Mouse (Mus musculus): Measurements from ENCODE around the gene Ephb1.
A peak's percentile ranks its signal among the peaks of the same experiment; 100 is the strongest.

Gene Ephb1

GRCm38 (mm10) chr9:102045111-102045861, 309.2 kb downstream of the Ephb1 start:
- no peak for DNase-seq

GRCm38 (mm10) chr9:102039011-102039733, 315.3 kb downstream of the Ephb1 start:
- peak; percentile 41 to 63 for DNase-seq

- peak in 1 of 2 experiments; percentile 28 for DNase-seq
These were observed 318.4 kb downstream of the Ephb1 start for GRCm38 (mm10) chr9:102036132-102036531.

GRCm38 (mm10) chr9:102033231-102033630, 321.3 kb downstream of the Ephb1 start:
- no peak for DNase-seq

- no peak for DNase-seq
These were observed 322.1 kb downstream of the Ephb1 start for GRCm38 (mm10) chr9:102032376-102032775.

- DNase-seq: no peak
These were observed 324.8 kb downstream of the Ephb1 start for GRCm38 (mm10) chr9:102029661-102030060.

GRCm38 (mm10) chr9:102026136-102026535, 328.4 kb downstream of the Ephb1 start:
- peak; percentile 56 to 59 for DNase-seq

GRCm38 (mm10) chr9:102025141-102025540, 329.4 kb downstream of the Ephb1 start:
- DNase-seq: peak; percentile 35 to 54

GRCm38 (mm10) chr9:102015516-102015915, 339.0 kb downstream of the Ephb1 start:
- no peak for DNase-seq

GRCm38 (mm10) chr9:102007706-102008105, 346.8 kb downstream of the Ephb1 start:
- DNase-seq: no peak

GRCm38 (mm10) chr9:102006539-102006938, 348.0 kb downstream of the Ephb1 start:
- peak; percentile 39 to 58 for DNase-seq

- DNase-seq: no peak
These were observed 351.6 kb downstream of the Ephb1 start for GRCm38 (mm10) chr9:102002920-102003319.

- DNase-seq: no peak
These were observed 352.3 kb downstream of the Ephb1 start for GRCm38 (mm10) chr9:102002186-102002585.

- peak in 1 of 2 experiments; percentile 12 for DNase-seq
These were observed 352.8 kb downstream of the Ephb1 start for GRCm38 (mm10) chr9:102001633-102002165.

- DNase-seq: no peak
These were observed 354.8 kb downstream of the Ephb1 start for GRCm38 (mm10) chr9:101999690-102000089.

GRCm38 (mm10) chr9:101996771-101997500, 357.6 kb downstream of the Ephb1 start:
- no peak for DNase-seq

GRCm38 (mm10) chr9:101996183-101996582, 358.3 kb downstream of the Ephb1 start:
- no peak for DNase-seq

- DNase-seq: no peak
These were observed 358.9 kb downstream of the Ephb1 start for GRCm38 (mm10) chr9:101995423-101996156.

GRCm38 (mm10) chr9:101994086-101994485, 360.4 kb downstream of the Ephb1 start:
- no peak for DNase-seq

- DNase-seq: no peak
These were observed 363.7 kb downstream of the Ephb1 start for GRCm38 (mm10) chr9:101990836-101991235.

- peak in 1 of 2 experiments; percentile 20 for DNase-seq
These were observed 364.5 kb downstream of the Ephb1 start for GRCm38 (mm10) chr9:101990032-101990431.

GRCm38 (mm10) chr9:101986910-101987309, 367.6 kb downstream of the Ephb1 start:
- no peak for DNase-seq
